Mouse (Mus musculus) heart, postnatal 0 days (tissue): ENCODE data around the gene Dok3.

Source experiments
- CTCF ChIP-seq: IDR thresholded peaks from 2 replicates; pipeline ENCODE4 v1.5.1; 2016; ENCODE audit warnings: antibody characterized with exemption, control low read depth, low read depth
- EP300 ChIP-seq: IDR thresholded peaks from 2 replicates; pipeline ENCODE4 v1.6.1; 2016; ENCODE audit warnings: antibody characterized with exemption, low read depth

GRCm38 (mm10) chr13:55525733-55526553 lies 3.2 kb downstream of the Dok3 start:
- no peak for TF ChIP-seq CTCF
- TF ChIP-seq EP300 = no peak
